Mouse (Mus musculus) MEL (cell line): ENCODE measurements at regions not wholly inside any gene's neighbourhood (a gene's known extent, or its start where the extent isn't known, plus 50 kb on each side); places are given as distances from the start of the nearest gene placed in this dataset.

Experiments used
- CHD1 ChIP-seq: IDR thresholded peaks from 2 replicates; pipeline ENCODE4 v1.6.1; 2012; ENCODE audit warnings: low read depth, mild to moderate bottlenecking, inconsistent platforms, low read length, improper control_type of control experiment
- CHD2 ChIP-seq: IDR thresholded peaks from 2 replicates; pipeline ENCODE4 v1.6.1; 2011; ENCODE audit warnings: low read length, improper control_type of control experiment
- CTCF ChIP-seq, 3 experiments: IDR thresholded peaks in 2 of 3; conservative IDR thresholded peaks in 1 of 3; 2 replicates each; pipeline ENCODE4 v1.5.1; 2011 to 2012; ENCODE audit warnings: low read length in 3 of 3, low read depth in 2 of 3, mild to moderate bottlenecking in 2 of 3, improper control_type of control experiment in 1 of 3, inconsistent platforms in 1 of 3, mixed read lengths in 1 of 3, moderate library complexity in 1 of 3; ENCODE audit not compliant: control insufficient read depth in 1 of 3, insufficient read depth in 1 of 3, poor library complexity in 1 of 3, severe bottlenecking in 1 of 3
- EP300 ChIP-seq, 2 experiments: IDR thresholded peaks; 2 replicates each; pipeline ENCODE4 v1.6.1; 2011; ENCODE audit warnings: improper control_type of control experiment in 2 of 2, low read length in 2 of 2, low read depth in 1 of 2, mild to moderate bottlenecking in 1 of 2
- GATA1 ChIP-seq: IDR thresholded peaks from 2 replicates; pipeline ENCODE4 v1.6.1; 2011; ENCODE audit warnings: low read depth, low read length, improper control_type of control experiment
- MEF2A ChIP-seq: IDR thresholded peaks from 2 replicates; pipeline ENCODE4 v1.6.1; 2014; ENCODE audit warnings: low read depth, mild to moderate bottlenecking, inconsistent platforms, low read length, improper control_type of control experiment; ENCODE audit not compliant: poor library complexity, insufficient replicate concordance, severe bottlenecking; ENCODE audit errors: extremely low read depth
- POLR2A ChIP-seq, 2 experiments: IDR thresholded peaks; 2 replicates each; pipeline ENCODE4 v1.6.1; 2011 to 2012; ENCODE audit warnings: low read length in 2 of 2, mild to moderate bottlenecking in 2 of 2, control low read depth in 1 of 2, improper control_type of control experiment in 1 of 2, low read depth in 1 of 2, moderate library complexity in 1 of 2; ENCODE audit not compliant: control insufficient read depth in 1 of 2, insufficient read depth in 1 of 2, poor library complexity in 1 of 2
- TBP ChIP-seq: IDR thresholded peaks from 2 replicates; pipeline ENCODE4 v1.8.0; 2011; ENCODE audit warnings: low read depth, low read length, improper control_type of control experiment
- ZMIZ1 ChIP-seq: IDR thresholded peaks from 2 replicates; pipeline ENCODE4 v1.6.1; 2012; ENCODE audit warnings: low read depth, mild to moderate bottlenecking, inconsistent platforms, low read length, improper control_type of control experiment, moderate library complexity

GRCm38 (mm10) chr11:117544926-117545325 lies 60.8 kb downstream of the Gm11733 start:
- TF ChIP-seq MEF2A (no peak), CHD1 (no peak), CTCF (IDR thresholded peaks at IDR 0.05 in 2 of 3, conservative IDR thresholded peaks at IDR 0.05 in 1 of 3; ENCODE audit: control insufficient read depth in 1 of 3, insufficient read depth in 1 of 3, low read depth in 2 of 3, low read length in 3 of 3, poor library complexity in 1 of 3, severe bottlenecking in 1 of 3) (no peak), EP300 (IDR thresholded peaks at IDR 0.05; ENCODE audit: low read depth in 1 of 2, low read length in 2 of 2) (no peak), TBP (no peak), GATA1 (no peak), POLR2A (IDR thresholded peaks at IDR 0.05; ENCODE audit: control insufficient read depth in 1 of 2, insufficient read depth in 1 of 2, low read depth in 1 of 2, low read length in 2 of 2, poor library complexity in 1 of 2) (no peak), CHD2 (no peak), ZMIZ1 (no peak)
